Mouse (Mus musculus) brain, embryonic 14.5 days (tissue): ENCODE results near the gene Rab39b. TPM values are rescaled to one million over a fixed set of nuclear protein-coding genes. Genes with fewer than 3 reads are reported as not detected.

Source experiments
- DNase-seq: peaks from one replicate; pipeline ENCODE4 v3.0.0-alpha.2; 2011; ENCODE audit warnings: low read depth
- CTCF ChIP-seq: fragments of 200-500 bp; IDR thresholded peaks from 2 replicates; pipeline ENCODE4 v1.5.1; 2012; ENCODE audit warnings: inconsistent platforms, mild to moderate bottlenecking, moderate library complexity, borderline replicate concordance; ENCODE audit not compliant: insufficient read depth, insufficient read length; ENCODE audit errors: extremely low read depth
- POLR2A ChIP-seq: fragments of 200-500 bp; IDR thresholded peaks from 2 replicates; pipeline ENCODE4 v1.6.1; 2012; ENCODE audit warnings: mild to moderate bottlenecking, inconsistent platforms, borderline replicate concordance; ENCODE audit not compliant: poor library complexity, insufficient read depth, insufficient read length, severe bottlenecking; ENCODE audit errors: extremely low read depth
- polyA plus RNA-seq: library from polyadenylated mRNA; depleted of rRNA; stranded (reverse); fragments of >200 nt; gene quantifications from 2 replicates; pipeline ENCODE4 v1.2.3, GENCODE M21; 2012; rRNA removed

The Rab39b gene
- 15.6 and 18.3 TPM in 2 replicates for polyA plus RNA-seq

- TF ChIP-seq POLR2A = no peak
- TF ChIP-seq CTCF = no peak
- peak; percentile 88 for DNase-seq
These were observed at the start of gene Rab39b for GRCm38 (mm10) chrX:75577582-75578324. Rab39b (minus strand) TSS chrX:75578231.

DNA sequence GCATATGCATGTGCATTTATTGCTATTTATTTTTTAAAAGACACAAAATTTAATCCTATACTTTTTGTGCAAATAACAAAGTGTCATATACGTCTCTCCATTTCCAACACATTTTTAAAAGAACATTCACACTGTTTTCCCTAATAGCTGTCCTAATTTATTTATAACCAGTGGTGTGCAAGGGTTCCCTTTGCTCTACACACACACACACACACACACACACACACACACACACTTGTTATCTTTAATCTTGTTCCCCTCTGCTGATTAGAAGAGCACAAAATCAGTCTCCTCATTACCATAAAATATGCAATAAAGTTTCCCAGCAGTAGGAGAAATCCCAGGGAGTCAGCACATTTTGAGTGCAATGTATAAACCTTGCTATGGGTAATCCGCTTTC is 508 bp upstream of the Rab39b start:
- TF ChIP-seq POLR2A = no peak
- no peak for TF ChIP-seq CTCF
- peak; percentile 1 for DNase-seq

Other genes with a start within 250 kb of the Rab39b start
- 18.5 and 21.2 TPM in 2 replicates for gene Fundc2, start 195.8 kb downstream of the Rab39b start, polyA plus RNA-seq
- gene F8, start 195.6 kb downstream of the Rab39b start, polyA plus RNA-seq = 0.35 and 1.2 TPM in 2 replicates
- 14.1 and 21.3 TPM in 2 replicates for gene Cmc4, start 161.6 kb downstream of the Rab39b start, polyA plus RNA-seq
- gene Mtcp1, start 161.6 kb downstream of the Rab39b start, polyA plus RNA-seq = 7.8 and 13.4 TPM in 2 replicates
- 19.7 and 22.6 TPM in 2 replicates for gene Brcc3, start 161.6 kb downstream of the Rab39b start, polyA plus RNA-seq
- 92.5 and 97.0 TPM in 2 replicates for gene Vbp1, start 63.9 kb downstream of the Rab39b start, polyA plus RNA-seq